Mouse (Mus musculus) duodenum, adult 2 months (tissue): Measurements from ENCODE around the gene Tmem190. TPM values are rescaled to one million over a fixed set of nuclear protein-coding genes. Genes with fewer than 3 reads are reported as not detected.

ENCODE experiments used
- polyA plus RNA-seq: library from polyadenylated mRNA; depleted of rRNA; stranded (reverse); fragments of >200 nt; gene quantifications from 2 replicates; pipeline ENCODE4 v1.2.3, GENCODE M21; 2012; ENCODE audit warnings: low replicate concordance; rRNA removed

Gene Tmem190
- polyA plus RNA-seq: not detected in 2 replicates

GRCm38 (mm10) chr7:4782759-4783158 is at the start of gene Tmem190, which contains the start of gene Il11:
Gene Tmem190 (plus strand): TSS chr7:4782937.
Gene Il11 (minus strand): TSS chr7:4782859.

GRCm38 (mm10) chr7:4739544-4740275 is 43.0 kb upstream of the Tmem190 start, which contains the start of gene Kmt5c:
Gene Kmt5c (plus strand): TSS chr7:4740115.

GRCm38 (mm10) chr7:4752821-4753570 is 29.7 kb upstream of the Tmem190 start, which contains the start of gene Cox6b2:
Gene Cox6b2 (minus strand): TSS chr7:4753094.

GRCm38 (mm10) chr7:4771202-4771601 is 11.5 kb upstream of the Tmem190 start, which contains the start of gene Fam71e2:
Gene Fam71e2 (minus strand): TSS chr7:4771302.

GRCm38 (mm10) chr7:4789436-4789935 is 6.7 kb downstream of the Tmem190 start, which contains the start of gene Tmem238:
Gene Tmem238 (minus strand): TSS chr7:4789656.

GRCm38 (mm10) chr7:4792278-4793212 is 9.8 kb downstream of the Tmem190 start, which contains the start of gene Rpl28:
Gene Rpl28 (plus strand): TSS chr7:4792874.

GRCm38 (mm10) chr7:4812303-4813104 is 29.8 kb downstream of the Tmem190 start, which contains the start of gene Ube2s:
Gene Ube2s (minus strand): TSS chr7:4812590.

Other genes with a start within 250 kb of the Tmem190 start
- gene Syt5, start 235.4 kb upstream of the Tmem190 start, polyA plus RNA-seq: 4.5 and 5.8 TPM in 2 replicates
- 37.2 and 75.8 TPM in 2 replicates for gene Ptprh, start 178.9 kb upstream of the Tmem190 start, polyA plus RNA-seq
- 185 and 471 TPM in 2 replicates for gene Tmem86b, start 151.5 kb upstream of the Tmem190 start, polyA plus RNA-seq
- gene Ppp6r1, start 123.9 kb upstream of the Tmem190 start, polyA plus RNA-seq: 104 and 147 TPM in 2 replicates
- 31.7 and 34.2 TPM in 2 replicates for gene Hspbp1, start 97.9 kb upstream of the Tmem190 start, polyA plus RNA-seq
- gene Brsk1, start 92.3 kb upstream of the Tmem190 start, polyA plus RNA-seq: 2.1 and 3.8 TPM in 2 replicates
- gene Tmem150b, start 57.7 kb upstream of the Tmem190 start, polyA plus RNA-seq: 44.7 and 105 TPM in 2 replicates
- 208 and 341 TPM in 2 replicates for gene Kmt5c, start 42.8 kb upstream of the Tmem190 start, polyA plus RNA-seq
- 8.1 and 47.7 TPM in 2 replicates for gene Cox6b2, start 29.8 kb upstream of the Tmem190 start, polyA plus RNA-seq
- gene Fam71e2, start 11.6 kb upstream of the Tmem190 start, polyA plus RNA-seq: not detected in 2 replicates
- gene Il11, start 78 bp upstream of the Tmem190 start, polyA plus RNA-seq: 0.21 and 0.53 TPM in 2 replicates
- gene Tmem238, start 6.7 kb downstream of the Tmem190 start, polyA plus RNA-seq: 245 and 842 TPM in 2 replicates
- gene Rpl28, start 9.9 kb downstream of the Tmem190 start, polyA plus RNA-seq: 347 and 393 TPM in 2 replicates
- 184 and 256 TPM in 2 replicates for gene Ube2s, start 29.7 kb downstream of the Tmem190 start, polyA plus RNA-seq
- 0.19 and 3.1 TPM in 2 replicates for gene Shisa7, start 61.8 kb downstream of the Tmem190 start, polyA plus RNA-seq
- 31.8 and 33.1 TPM in 2 replicates for gene Isoc2b, start 87.3 kb downstream of the Tmem190 start, polyA plus RNA-seq
- gene Isoc2a, start 94.2 kb downstream of the Tmem190 start, polyA plus RNA-seq: 34.1 and 38.8 TPM in 2 replicates
- not detected in 2 replicates for gene Gm36210, start 123.6 kb downstream of the Tmem190 start, polyA plus RNA-seq
- 26.2 and 34.2 TPM in 2 replicates for gene Zfp628, start 132.3 kb downstream of the Tmem190 start, polyA plus RNA-seq
- 8.4 and 8.7 TPM in 2 replicates for gene Nat14, start 139.1 kb downstream of the Tmem190 start, polyA plus RNA-seq
- gene Ssc5d, start 142.8 kb downstream of the Tmem190 start, polyA plus RNA-seq: 2.7 and 4.6 TPM in 2 replicates
- not detected in 2 replicates for gene Sbk2, start 181.5 kb downstream of the Tmem190 start, polyA plus RNA-seq
- 0.02 TPM in 1 of 2 replicates, not detected in the other for gene Sbk3, start 188.2 kb downstream of the Tmem190 start, polyA plus RNA-seq
- 39.0 and 47.9 TPM in 2 replicates for gene Zfp579, start 213.2 kb downstream of the Tmem190 start, polyA plus RNA-seq
- gene Zfp524, start 231.5 kb downstream of the Tmem190 start, polyA plus RNA-seq: 46.4 and 57.1 TPM in 2 replicates
- 24.9 and 25.9 TPM in 2 replicates for gene Fiz1, start 231.8 kb downstream of the Tmem190 start, polyA plus RNA-seq
- not detected in 2 replicates for gene Gm44973, start 232.6 kb downstream of the Tmem190 start, polyA plus RNA-seq
- 29.9 and 32.6 TPM in 2 replicates for gene Zfp865, start 237.4 kb downstream of the Tmem190 start, polyA plus RNA-seq
- gene Ccdc106, start 237.6 kb downstream of the Tmem190 start, polyA plus RNA-seq: 1.6 and 2.3 TPM in 2 replicates